Mouse (Mus musculus) brown adipose tissue, adult 24 weeks (tissue): ENCODE results near the gene Vps13c. TPM values are rescaled to one million over a fixed set of nuclear protein-coding genes. Genes with fewer than 3 reads are reported as not detected.

Experiments
- H3K27ac ChIP-seq: fragments of 200-500 bp; replicated peaks from 2 replicates; pipeline ENCODE4 v1.5.1; 2012; ENCODE audit warnings: low read depth, mild to moderate bottlenecking, low read length
- H3K4me1 ChIP-seq: fragments of 200-500 bp; 2 replicates; pipeline ENCODE4 v1.6.1; 2012; ENCODE audit warnings: low read length, mixed read lengths; ENCODE audit not compliant: control insufficient read depth, insufficient read depth, insufficient read length
- H3K4me3 ChIP-seq: fragments of 200-500 bp; 2 replicates; pipeline ENCODE4 v1.5.1; 2012; ENCODE audit warnings: low read depth, mild to moderate bottlenecking, low read length, moderate library complexity; ENCODE audit not compliant: insufficient read depth
- polyA plus RNA-seq: library from polyadenylated mRNA; stranded (reverse); fragments of >200 nt; gene quantifications from 2 replicates; pipeline ENCODE4 v1.2.4, GENCODE M21; 2012; ENCODE audit not compliant: missing spikeins, insufficient read depth, insufficient read length

The Vps13c gene
- polyA plus RNA-seq, 1 experiment: 25.8 TPM

- Histone ChIP-seq H3K4me1 (peaks cover 30% of the 10 kb centered on the region), H3K4me3 (no peak overlapping the region), H3K27ac (no peak overlapping the region)
Measured at GRCm38 (mm10) chr9:67849397-67849796, 9.2 kb downstream of the Vps13c start.

DNA sequence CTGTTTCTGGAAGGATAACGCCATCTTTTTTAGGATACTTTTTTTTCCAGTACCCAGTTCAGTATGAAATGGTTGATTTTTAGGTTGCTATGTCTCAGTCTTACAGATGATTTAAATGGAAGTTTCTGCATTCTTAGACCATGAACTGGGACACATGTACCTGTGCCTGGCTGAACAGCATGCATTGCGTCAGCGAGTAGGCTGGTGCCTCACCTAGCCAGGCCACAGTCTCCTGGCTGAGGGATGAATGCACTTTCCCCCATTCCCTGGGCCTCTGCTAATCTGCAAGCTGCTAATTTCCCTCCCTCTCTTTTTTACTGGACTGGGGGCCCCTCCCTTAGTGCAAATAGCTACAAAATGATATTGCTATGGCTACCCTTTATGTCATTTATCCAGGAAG, 9.7 kb downstream of the Vps13c start:
- Histone ChIP-seq H3K4me1 (peaks cover 28% of the 10 kb centered on the region), H3K27ac (no peak overlapping the region), H3K4me3 (no peak overlapping the region)

GRCm38 (mm10) chr9:67851150-67851549, 11.0 kb downstream of the Vps13c start:
- H3K4me1 ChIP-seq: peaks cover 23% of the 10 kb centered on the region
- H3K4me3 ChIP-seq: no peak overlapping the region
- H3K27ac ChIP-seq: no peak overlapping the region

DNA sequence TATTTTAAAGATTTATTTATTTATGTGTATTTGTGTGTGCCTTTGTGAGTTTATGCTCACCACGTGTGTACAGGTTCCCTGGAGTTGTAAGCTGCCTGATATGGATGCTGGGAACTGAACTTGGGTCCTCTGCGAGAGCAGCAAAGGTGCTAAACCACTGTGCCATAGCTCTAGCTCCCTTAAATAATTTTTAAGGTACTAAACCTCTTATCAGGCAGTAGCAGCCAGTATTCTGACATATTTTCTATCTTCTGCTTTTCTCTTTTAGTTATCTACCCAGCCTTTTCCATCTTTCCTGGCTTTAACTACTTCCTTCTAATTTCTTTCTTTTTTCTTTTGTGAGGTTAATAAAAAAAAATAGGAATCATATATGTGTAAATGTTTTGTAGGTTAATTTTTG, 20.1 kb downstream of the Vps13c start:
- Histone ChIP-seq H3K27ac (no peak overlapping the region), H3K4me1 (peaks cover 2% of the 10 kb centered on the region; the same call in 1 of the 2 replicates), H3K4me3 (no peak overlapping the region)

DNA sequence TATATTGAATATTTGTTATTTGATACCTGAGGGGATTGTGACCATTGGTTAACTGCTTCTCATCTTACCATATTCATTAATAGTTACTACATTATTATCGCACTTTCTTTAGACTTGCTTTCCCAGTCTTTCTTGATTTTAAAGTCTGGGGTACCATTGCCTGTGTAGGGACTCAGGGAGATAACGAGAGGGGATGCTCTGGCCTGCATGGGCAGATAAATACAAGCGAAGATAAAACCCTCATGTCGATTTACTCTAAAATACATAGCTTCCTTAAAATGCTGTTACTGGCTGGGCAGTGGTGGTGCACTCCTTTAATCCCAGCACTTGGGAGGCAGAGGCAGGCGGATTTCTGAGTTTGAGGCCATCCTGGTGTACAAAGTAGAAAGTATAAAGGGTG, 23.1 kb downstream of the Vps13c start:
- peaks cover 4% of the 10 kb centered on the region; the same call in 1 of the 2 replicates for H3K4me1 ChIP-seq
- no peak overlapping the region for H3K27ac ChIP-seq
- H3K4me3 ChIP-seq: no peak overlapping the region

GRCm38 (mm10) chr9:67864011-67864410, 23.8 kb downstream of the Vps13c start:
- Histone ChIP-seq H3K4me1 (peaks cover 4% of the 10 kb centered on the region; the same call in 1 of the 2 replicates), H3K4me3 (no peak overlapping the region), H3K27ac (no peak overlapping the region)

GRCm38 (mm10) chr9:67865411-67865810, 25.2 kb downstream of the Vps13c start:
- Histone ChIP-seq H3K4me1 (peaks cover 4% of the 10 kb centered on the region; the same call in 1 of the 2 replicates), H3K27ac (no peak overlapping the region)

GRCm38 (mm10) chr9:67867411-67867810, 27.2 kb downstream of the Vps13c start:
- H3K27ac ChIP-seq: no peak overlapping the region
- no peak overlapping the region for H3K4me3 ChIP-seq
- H3K4me1 ChIP-seq: peaks cover 4% of the 10 kb centered on the region; the same call in 1 of the 2 replicates

More at GRCm38 (mm10) chr9:67865411-67865810, 25.2 kb downstream of the Vps13c start:
- no peak overlapping the region for H3K4me3 ChIP-seq

DNA sequence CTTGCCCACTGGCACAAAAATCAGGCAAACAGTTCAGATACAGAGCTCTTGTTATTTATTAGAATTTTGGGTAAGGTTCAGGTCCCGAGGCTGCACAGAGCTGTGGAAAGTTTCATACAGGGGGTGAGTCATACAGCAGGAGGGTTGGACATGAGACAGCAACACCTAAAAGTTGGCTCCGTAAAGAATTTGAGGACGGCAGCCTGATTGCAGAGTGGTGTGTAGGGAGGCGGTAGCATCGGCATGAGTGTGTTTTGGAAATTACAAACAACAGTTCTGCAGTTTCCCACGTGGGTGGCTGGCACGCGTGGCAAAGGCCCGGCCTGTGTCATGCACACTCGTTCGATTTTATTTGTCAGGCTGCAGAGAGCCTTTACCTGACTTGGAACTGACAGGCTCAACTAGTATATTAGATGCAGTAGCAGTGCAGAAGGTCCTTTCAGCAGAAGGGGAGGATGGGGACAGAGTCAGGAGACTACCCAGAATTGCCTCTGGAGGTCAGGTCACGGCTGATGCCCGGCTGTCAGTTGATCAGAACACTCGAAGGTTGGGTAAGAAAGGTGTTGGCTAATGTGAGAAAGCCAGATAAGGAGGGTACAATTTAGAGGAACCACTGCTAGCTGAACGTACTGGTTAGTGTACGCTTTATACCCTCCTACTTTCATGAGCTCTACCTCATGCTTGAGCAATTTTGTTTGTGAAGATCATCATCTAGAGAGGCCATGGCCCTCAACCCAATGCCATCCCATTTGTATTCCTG, 29.7 kb downstream of the Vps13c start:
- Histone ChIP-seq H3K27ac (no peak overlapping the region), H3K4me3 (no peak overlapping the region), H3K4me1 (peaks cover 2% of the 10 kb centered on the region; the same call in 1 of the 2 replicates)

- no peak overlapping the region for H3K4me3 ChIP-seq
- H3K27ac ChIP-seq: no peak overlapping the region
- H3K4me1 ChIP-seq: no peaks in the 10 kb centered on the region
Measured at GRCm38 (mm10) chr9:67874522-67875222, 34.5 kb downstream of the Vps13c start.

DNA sequence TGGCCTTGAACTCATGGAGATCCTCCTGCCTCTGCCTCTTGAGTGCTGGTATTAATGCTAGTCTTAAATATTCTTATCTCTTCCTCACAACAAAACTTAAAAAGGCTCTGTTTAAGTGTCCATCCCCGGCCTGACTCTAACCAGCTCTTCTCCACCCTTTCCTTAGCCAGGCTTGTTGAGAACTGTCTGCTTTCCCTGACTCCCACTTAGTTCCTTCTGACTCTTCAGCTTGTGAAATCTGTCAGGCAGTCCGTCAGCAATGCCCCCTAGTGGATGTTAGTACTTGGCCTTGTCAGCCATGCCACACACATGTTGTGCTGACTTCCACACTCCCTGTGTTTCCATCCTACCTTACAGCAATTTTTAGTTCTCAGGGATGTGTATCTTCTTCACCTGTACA, 35.1 kb downstream of the Vps13c start:
- Histone ChIP-seq H3K27ac (no peak overlapping the region), H3K4me3 (no peak overlapping the region), H3K4me1 (no peaks in the 10 kb centered on the region)

DNA sequence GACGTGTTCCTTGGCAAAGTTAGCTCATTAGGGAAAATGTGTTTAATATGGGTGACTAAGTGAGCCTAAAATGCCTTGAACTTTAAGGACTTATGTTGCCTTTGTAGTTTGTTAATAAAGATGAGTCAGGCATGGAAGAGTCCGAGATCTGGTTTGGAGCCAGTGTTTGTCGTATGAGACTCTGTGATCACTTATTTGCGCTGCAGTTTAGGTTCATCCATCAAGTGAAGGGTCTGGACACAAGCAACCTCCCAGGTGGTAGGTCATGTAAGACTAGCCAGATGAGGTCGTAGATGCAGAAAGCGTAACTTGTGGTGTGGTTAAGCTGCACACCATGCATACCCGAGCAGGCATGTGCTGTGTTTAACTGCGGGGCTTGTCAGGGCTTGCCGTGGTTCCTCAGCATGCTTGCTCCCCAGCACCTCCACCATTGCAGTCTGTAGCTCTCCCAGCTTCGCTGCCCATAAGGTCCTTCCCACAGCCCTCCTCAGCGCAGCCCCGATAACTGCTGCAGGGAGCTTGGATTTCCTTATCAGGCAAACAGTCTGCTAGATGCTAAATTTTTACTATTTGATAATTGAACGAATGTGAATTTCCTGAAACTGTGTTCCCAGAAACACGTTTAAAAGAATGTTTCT, 37.0 kb downstream of the Vps13c start:
- H3K4me3 ChIP-seq: no peak overlapping the region
- no peaks in the 10 kb centered on the region for H3K4me1 ChIP-seq
- no peak overlapping the region for H3K27ac ChIP-seq

- Histone ChIP-seq H3K27ac (no peak overlapping the region), H3K4me3 (no peak overlapping the region), H3K4me1 (no peaks in the 10 kb centered on the region)
Measured at GRCm38 (mm10) chr9:67878197-67878769, 38.1 kb downstream of the Vps13c start.

DNA sequence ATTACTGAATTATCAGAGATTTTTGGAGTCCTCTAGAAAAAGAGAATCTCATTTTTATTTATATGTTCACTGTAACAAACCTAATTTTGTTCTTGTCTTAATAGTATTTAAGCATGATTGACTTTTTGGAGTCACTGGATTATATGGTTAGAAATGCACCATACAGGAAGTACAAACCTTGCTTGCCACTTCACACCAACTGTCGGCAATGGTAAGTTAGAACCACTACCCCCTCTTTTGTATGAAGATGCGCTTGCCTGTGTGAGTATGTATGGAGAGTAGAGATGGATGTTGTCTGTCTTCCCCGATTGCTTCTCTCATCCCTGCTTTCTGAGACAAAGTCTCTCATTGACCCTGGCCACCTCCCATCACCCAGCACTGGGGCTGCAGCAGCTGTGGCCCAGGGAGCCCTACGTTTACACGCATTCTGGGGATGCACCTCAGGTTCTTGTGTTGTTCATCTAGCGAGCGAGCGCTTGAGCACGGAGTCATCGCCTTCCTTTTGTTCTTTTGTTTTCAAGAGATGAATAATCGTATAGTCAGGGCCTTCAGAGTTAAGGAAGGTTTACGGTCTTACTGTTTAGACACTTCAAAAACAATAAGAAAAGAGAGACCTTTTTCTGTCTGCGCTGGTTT, 43.3 kb downstream of the Vps13c start:
- no peaks in the 10 kb centered on the region for H3K4me1 ChIP-seq
- no peak overlapping the region for H3K27ac ChIP-seq
- no peak overlapping the region for H3K4me3 ChIP-seq

GRCm38 (mm10) chr9:67884095-67884494, 43.9 kb downstream of the Vps13c start:
- Histone ChIP-seq H3K4me3 (no peak overlapping the region), H3K27ac (no peak overlapping the region), H3K4me1 (no peaks in the 10 kb centered on the region)
